Mouse (Mus musculus) embryonic facial prominence, embryonic 14.5 days (tissue): ENCODE measurements around the gene Atp6v1c2. TPM values are rescaled to one million over a fixed set of nuclear protein-coding genes. Genes with fewer than 3 reads are reported as not detected.

Source experiments
- ATAC-seq: fragments of 200-750 bp; cut with Nextera tagmentation; 2 replicates; pipeline ENCODE4 v1.8.0; 2017; ENCODE audit warnings: low read depth, moderate number of reproducible peaks, moderate TSS enrichment
- DNase-seq: peaks from one replicate; pipeline ENCODE4 v3.0.0-alpha.2; 2015; ENCODE audit warnings: low spot score
- H3K27ac ChIP-seq: fragments of 300-500 bp; sonication (generic); replicated peaks from 2 replicates; pipeline ENCODE4 v1.5.1; 2014; ENCODE audit warnings: low read depth, mild to moderate bottlenecking, low read length, moderate library complexity
- H3K27me3 ChIP-seq: fragments of 300-500 bp; sonication (generic); replicated peaks from 2 replicates; pipeline ENCODE4 v1.6.1; 2014; ENCODE audit warnings: low read length; ENCODE audit not compliant: control insufficient read depth, insufficient read depth
- H3K36me3 ChIP-seq: fragments of 300-500 bp; sonication (generic); 2 replicates; pipeline ENCODE4 v1.6.1; 2014; ENCODE audit warnings: low read length, mixed read lengths; ENCODE audit not compliant: control insufficient read depth, insufficient read depth
- H3K4me1 ChIP-seq: fragments of 300-500 bp; sonication (generic); 2 replicates; pipeline ENCODE4 v1.6.1; 2014; ENCODE audit warnings: antibody characterized with exemption, low read length; ENCODE audit not compliant: control insufficient read depth, insufficient read depth
- H3K4me2 ChIP-seq: fragments of 300-500 bp; sonication (generic); 2 replicates; pipeline ENCODE4 v1.6.1; 2014; ENCODE audit warnings: low read depth, mild to moderate bottlenecking, low read length, moderate library complexity, mixed read lengths
- H3K4me3 ChIP-seq: fragments of 300-500 bp; sonication (generic); 2 replicates; pipeline ENCODE4 v1.5.1; 2014; ENCODE audit warnings: low read depth, mild to moderate bottlenecking, low read length
- H3K9ac ChIP-seq: fragments of 300-500 bp; sonication (generic); 2 replicates; pipeline ENCODE4 v1.6.1; 2014; ENCODE audit warnings: low read depth, mild to moderate bottlenecking, low read length, moderate library complexity, mixed read lengths
- H3K9me3 ChIP-seq: fragments of 300-500 bp; sonication (generic); 2 replicates; pipeline ENCODE4 v1.6.1; 2016; ENCODE audit warnings: low read length; ENCODE audit not compliant: control insufficient read depth
- WGBS: fragments of 180-500 bp; shearing (Covaris S2); extraction: QIAGEN DNeasy Blood & Tissue Kit; methylation state at CpG from one replicate; pipeline ENCODE4 v1.1.7; 2014; 5-methylcytosine and 5-hydroxymethylcytosine counted together
- polyA plus RNA-seq: library from polyadenylated mRNA; unstranded; fragments of >200 nt; fragmentation: Nextera tagmentation; extraction: Ambion mirVana; gene quantifications from 2 replicates; pipeline ENCODE4 v1.2.1, GENCODE M21; 2014

The Atp6v1c2 gene
- polyA plus RNA-seq, 1 experiment from 2014 or later = 3.9 TPM

DNA sequence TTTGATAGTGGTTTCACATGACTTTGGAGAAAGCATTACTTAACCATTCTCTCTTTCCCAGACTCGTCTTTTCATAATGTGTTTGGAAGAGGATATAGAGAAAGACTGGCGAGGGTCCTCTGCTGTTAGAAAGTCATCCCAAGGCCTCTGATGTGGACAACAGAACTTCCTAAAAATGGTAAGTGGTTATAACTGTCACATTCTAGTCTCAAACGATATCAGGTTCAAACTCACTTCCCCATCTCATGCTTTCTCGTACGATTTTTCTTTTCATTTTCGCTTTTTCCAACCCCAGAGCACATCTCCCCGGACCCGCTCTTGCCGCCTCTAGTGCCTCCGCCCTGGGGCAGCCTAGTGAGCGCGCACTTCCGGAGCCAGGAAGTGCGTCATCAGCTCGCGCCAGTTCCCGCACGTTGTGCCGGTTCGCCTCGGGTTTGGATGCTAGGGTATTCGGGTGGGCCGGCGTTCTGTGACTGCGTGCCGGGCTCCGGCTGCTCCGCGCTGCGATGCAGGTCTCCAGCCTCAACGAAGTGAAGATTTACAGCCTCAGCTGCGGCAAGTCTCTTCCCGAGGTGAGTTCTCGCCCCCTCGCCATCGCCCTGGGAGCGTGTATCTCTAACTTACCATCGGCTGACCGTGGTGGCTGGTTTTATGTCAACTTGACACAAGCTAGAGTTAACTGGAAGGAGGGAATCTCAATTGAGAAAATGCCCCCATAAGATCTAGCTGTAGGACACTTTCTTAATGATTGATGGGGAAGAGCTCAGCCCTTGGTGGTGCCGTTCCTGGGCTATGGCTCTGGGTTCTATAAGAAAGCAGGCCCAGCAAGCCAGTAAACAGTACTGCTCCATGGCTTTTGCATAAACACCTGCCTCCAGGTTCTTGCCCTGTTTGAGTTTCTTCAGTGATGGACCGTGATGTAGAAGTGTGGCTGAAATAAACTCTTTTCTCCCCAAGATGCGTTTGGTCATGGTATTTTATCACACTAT is 19.2 kb upstream of the Atp6v1c2 start, which contains the start of gene Nol10:
Gene Nol10 (plus strand): TSS at position 411 of the 989 bp plus-strand sequence.
- Histone ChIP-seq H3K9ac (peak within 1 kb of the TSS; percentile 71), H3K4me3 (peak within 1 kb of the TSS; percentile 89), H3K9me3 (no peaks in the 10 kb centered on the region), H3K27ac (peak within 1 kb of the TSS; percentile 72), H3K4me1 (peaks cover 5% of the 10 kb centered on the region), H3K27me3 (no peaks in the 10 kb centered on the region), H3K36me3 (peaks cover 11% of the 10 kb centered on the region; the same call in 1 of the 2 replicates), H3K4me2 (peak within 1 kb of the TSS; percentile 64)
- WGBS = under 1% methylated on average over 42 of the region's 42 CpGs
- peak; percentile 97 for ATAC-seq
- DNase-seq = peak; percentile 95

DNA sequence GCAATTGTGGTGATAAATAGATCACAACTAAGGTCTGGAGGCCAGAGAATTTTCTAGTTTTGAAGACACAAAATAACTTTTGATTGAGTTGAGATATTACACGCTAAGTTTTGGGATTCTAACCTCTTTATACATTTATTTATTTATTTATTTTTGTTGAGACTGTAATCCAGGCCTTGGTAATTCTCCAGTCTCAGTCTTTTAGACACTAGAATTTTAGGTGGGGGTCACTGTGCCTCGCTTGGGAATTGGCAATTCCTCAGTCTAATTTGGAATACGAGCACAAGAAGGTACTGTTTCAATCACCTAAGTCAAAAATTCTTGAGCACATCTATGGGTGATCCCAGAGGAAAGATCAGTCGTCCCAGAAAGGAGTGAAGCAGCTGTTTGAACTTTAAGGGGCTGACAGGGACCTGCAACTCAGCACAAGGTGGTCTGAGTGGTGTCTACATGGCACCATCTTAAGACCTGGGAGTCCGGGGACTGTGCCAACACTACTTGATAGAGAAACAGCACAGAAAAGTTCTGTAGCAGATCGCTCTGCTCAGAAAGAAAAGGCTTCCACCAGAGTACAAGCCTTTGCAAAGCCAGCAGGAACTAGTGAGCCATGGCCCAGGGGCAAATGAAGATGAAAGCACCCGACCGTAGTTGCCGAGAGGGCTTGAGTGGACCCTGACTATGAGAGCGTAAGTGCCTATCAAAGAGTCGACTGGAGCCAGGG is 18.3 kb upstream of the Atp6v1c2 start:
- H3K36me3 ChIP-seq = peaks cover 6% of the 10 kb centered on the region; the same call in 1 of the 2 replicates
- no peaks in the 10 kb centered on the region for H3K9me3 ChIP-seq
- peak overlapping the region; percentile 64 for H3K4me2 ChIP-seq
- ATAC-seq = peak; percentile 26
- H3K4me3 ChIP-seq = peak overlapping the region; percentile 89
- WGBS = 33% methylated on average over 11 of the region's 11 CpGs
- DNase-seq = no peak
- peaks cover 5% of the 10 kb centered on the region for H3K4me1 ChIP-seq
- H3K9ac ChIP-seq = peak overlapping the region; percentile 71
- peak overlapping the region; percentile 72 for H3K27ac ChIP-seq
- H3K27me3 ChIP-seq = no peaks in the 10 kb centered on the region

DNA sequence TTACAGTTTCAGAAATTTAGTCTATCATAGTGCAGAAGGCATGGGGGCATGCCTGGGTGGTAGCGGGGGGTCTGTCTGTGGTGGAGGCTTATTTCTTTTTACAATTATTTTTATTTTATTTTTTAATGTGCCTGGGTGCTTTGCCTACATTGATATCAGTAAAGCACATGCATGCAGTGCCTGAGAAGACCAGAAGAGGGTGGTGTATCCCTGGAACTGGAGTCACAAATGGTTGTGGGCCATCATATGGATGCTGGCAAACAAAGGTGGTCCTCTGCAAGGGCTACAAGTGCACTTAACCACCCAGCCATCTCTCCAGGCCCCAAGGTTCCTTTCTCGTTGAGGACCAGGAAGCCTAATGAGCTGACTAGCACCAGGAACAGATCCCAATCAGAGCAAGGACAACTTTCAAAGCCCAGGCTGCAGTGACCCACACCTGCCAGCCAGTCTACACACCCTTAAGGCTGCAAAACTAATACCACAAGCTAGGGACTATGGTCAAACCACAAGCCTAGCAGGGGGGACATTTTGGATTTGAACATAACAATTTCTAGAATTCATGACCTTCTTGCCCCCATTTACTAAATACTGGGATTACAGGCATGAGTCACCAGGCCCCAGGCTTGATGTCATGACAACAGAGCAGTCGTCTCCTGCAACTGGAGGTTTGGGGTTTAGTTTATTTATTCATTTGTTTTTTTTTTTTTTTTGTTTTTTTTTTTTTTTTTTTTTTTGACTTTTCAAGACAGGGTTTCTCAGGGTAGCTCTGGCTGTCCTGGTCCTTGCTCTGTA is 10.2 kb upstream of the Atp6v1c2 start:
- DNase-seq (no peak), ATAC-seq (no peak)
- Histone ChIP-seq H3K4me2 (no peak overlapping the region), H3K36me3 (no peaks in the 10 kb centered on the region), H3K4me1 (no peaks in the 10 kb centered on the region), H3K27ac (no peak overlapping the region), H3K4me3 (no peak overlapping the region), H3K9ac (no peak overlapping the region), H3K27me3 (no peaks in the 10 kb centered on the region), H3K9me3 (no peaks in the 10 kb centered on the region)
- 67% methylated on average over 3 of the region's 3 CpGs for WGBS

DNA sequence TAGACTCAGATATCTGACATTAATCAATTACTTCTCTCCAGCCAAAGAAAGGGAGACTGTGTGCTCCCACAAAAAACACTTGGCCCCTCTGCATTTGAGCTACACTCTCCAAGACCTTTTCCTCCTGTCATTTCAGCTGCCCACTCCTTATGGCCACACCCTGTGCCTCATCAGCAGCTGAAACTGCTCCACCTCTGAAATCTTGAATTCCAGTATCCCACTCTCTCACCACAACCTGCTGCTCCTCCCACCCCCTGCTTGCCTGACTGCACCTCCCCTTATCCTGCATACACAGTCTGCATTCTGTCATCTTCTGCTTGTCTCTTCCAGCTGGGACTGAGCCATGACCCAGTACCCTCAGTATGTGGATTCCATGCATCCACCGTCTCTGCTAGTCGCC is 9.2 kb upstream of the Atp6v1c2 start:
- no peaks in the 10 kb centered on the region for H3K27me3 ChIP-seq
- DNase-seq (no peak), ATAC-seq (no peak)
- H3K36me3 ChIP-seq = no peaks in the 10 kb centered on the region
- no peak overlapping the region for H3K4me3 ChIP-seq
- H3K4me2 ChIP-seq = no peak overlapping the region
- no peak overlapping the region for H3K27ac ChIP-seq
- H3K9ac ChIP-seq = no peak overlapping the region
- no peaks in the 10 kb centered on the region for H3K4me1 ChIP-seq
- WGBS = 77% methylated on average over 2 of the region's 2 CpGs
- H3K9me3 ChIP-seq = no peaks in the 10 kb centered on the region

DNA sequence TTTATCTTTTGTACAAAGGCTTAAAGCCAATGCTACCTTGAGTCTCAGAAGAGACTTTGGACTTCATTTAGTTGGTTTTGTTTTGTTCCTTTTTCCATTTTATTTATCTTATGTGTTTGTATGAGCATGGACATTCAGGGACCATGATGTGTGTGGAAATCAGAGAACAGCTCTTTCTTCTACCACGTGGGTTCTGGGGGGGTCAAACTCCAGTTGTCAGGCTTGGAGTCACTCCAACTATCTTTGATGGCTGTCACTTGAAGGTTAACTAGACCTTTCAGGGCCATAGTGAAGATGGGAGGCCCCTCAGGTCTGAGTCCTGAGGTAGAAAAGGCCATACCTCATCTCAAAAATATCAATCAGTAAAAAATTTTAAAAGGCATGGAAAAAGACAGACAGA is 4.3 kb upstream of the Atp6v1c2 start:
- no peaks in the 10 kb centered on the region for H3K36me3 ChIP-seq
- H3K9ac ChIP-seq = no peak overlapping the region
- H3K4me1 ChIP-seq = no peaks in the 10 kb centered on the region
- 22% methylated on average over 1 of the region's 1 CpGs for WGBS
- no peak for DNase-seq
- no peak for ATAC-seq
- H3K27me3 ChIP-seq = no peaks in the 10 kb centered on the region
- no peak overlapping the region for H3K27ac ChIP-seq
- no peaks in the 10 kb centered on the region for H3K9me3 ChIP-seq
- no peak overlapping the region for H3K4me2 ChIP-seq
- no peak overlapping the region for H3K4me3 ChIP-seq

DNA sequence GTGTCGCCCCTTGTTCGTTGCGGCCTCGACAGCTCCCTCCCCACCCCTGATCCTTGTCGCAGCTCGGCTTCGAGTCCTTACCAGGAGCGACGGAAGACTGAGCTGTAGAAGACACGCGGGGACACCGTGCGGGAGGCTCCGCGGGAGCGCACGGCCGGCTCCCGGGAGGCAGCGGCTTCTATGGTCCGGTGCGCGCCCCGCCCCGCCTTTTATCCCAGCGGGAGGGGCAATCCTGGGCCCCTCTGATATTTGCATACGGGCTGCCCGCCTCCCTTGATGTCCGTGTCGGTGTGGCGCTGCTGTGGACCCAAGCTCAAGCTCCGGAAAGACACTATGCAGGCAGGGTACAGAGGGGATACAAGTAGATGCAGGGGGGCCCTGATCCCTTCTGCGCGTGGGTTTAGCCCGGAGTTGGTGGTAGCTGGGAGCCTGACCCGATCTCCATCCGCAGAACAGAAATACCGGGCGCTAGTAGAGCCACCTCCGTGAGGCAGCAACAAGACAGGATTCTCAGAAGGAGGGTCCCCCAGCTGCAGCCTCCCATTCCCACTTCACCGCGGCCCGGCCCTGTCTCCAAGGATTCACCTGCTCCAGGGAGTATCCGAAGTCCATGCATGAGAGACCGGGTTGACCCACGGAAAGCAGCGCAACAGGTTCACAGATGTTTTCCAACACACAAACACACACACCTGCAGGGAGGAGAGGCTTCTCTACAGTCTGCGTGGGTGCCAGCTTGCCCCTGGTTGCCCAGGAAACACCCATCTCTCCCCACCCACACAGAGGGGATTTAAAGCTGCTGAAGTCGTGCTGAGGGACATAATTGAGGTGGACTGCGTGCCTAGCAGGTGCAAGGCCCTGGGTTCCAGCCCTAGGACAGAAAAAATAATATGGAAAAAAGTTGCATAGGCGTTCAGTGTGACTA is 4.3 kb downstream of the Atp6v1c2 start:
- H3K4me3 ChIP-seq = peak overlapping the region; percentile 47
- DNase-seq (no peak), ATAC-seq (peak; percentile 60; the same call in 1 of the 2 replicates)
- 7% methylated on average over 40 of the region's 51 CpGs for WGBS
- peak overlapping the region; percentile 58 for H3K9ac ChIP-seq
- H3K27me3 ChIP-seq = peaks cover 29% of the 10 kb centered on the region
- H3K36me3 ChIP-seq = no peaks in the 10 kb centered on the region
- H3K4me1 ChIP-seq = 0 out of 2 replicates have a peak, but pooled peaks cover 6% of the 10 kb centered on the region
- peak overlapping the region; percentile 87 for H3K4me2 ChIP-seq
- H3K9me3 ChIP-seq = no peaks in the 10 kb centered on the region
- H3K27ac ChIP-seq = no peak overlapping the region

DNA sequence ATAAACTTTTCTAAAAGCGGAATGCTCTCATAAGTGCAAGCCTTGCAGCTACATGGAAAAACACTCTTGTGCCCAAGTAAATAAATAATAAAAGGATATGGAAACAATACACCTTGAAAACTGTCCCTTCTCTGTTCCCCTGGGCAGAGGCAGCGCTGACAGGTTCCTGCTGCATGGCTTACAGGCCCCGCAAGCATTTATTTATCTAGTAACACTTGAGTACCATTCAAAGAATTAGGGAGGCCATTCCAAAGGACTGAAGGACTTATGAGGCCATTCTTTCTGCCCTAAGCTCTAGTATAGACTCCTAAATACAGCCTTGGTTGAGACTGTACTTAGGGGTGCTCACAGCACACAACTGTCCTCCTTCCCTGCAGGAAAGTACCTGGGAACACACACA is 10.7 kb downstream of the Atp6v1c2 start:
- Histone ChIP-seq H3K27ac (no peak overlapping the region), H3K36me3 (no peaks in the 10 kb centered on the region), H3K9ac (no peak overlapping the region), H3K4me3 (no peak overlapping the region), H3K9me3 (no peaks in the 10 kb centered on the region), H3K27me3 (peaks cover 7% of the 10 kb centered on the region), H3K4me2 (no peak overlapping the region), H3K4me1 (no peaks in the 10 kb centered on the region)
- no peak for DNase-seq
- 56% methylated on average over 3 of the region's 3 CpGs for WGBS
- ATAC-seq = no peak
